Mouse (Mus musculus): ENCODE measurements around the gene Recql5. TPM values are rescaled to one million over a fixed set of nuclear protein-coding genes. Genes with fewer than 3 reads are reported as not detected.
A peak's percentile ranks its signal among the peaks of the same experiment; 100 is the strongest.

The Recql5 gene
- total RNA-seq, 2 experiments from 2014 or later = 17.7 to 23.3 TPM

DNA sequence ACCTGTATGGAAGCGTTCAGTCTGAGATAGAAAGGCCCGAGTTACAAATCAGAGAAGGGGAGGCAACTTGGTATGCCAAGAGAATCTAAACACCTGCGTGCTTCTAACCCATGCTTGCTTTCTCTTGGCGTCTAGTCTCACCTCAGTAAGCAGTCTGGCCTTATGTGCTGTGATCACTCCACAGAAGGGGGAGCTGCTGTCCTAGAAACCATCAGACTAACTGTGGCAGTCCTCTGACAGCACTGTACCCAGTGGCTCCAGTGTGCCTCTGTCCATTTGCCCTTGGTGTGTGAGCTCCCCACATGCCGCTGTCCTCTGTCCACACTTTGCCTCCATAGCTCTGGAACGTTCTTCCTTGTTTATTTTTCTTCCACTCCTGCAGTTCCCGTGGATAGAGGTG lies 8.7 kb upstream of the Recql5 start:
- no peak for ATAC-seq (replicated peaks; ENCODE audit: poor library complexity)

- peak; percentile 90 for ATAC-seq (replicated peaks; ENCODE audit: poor library complexity)
Observed at GRCm38 (mm10) chr11:115939690-115940329, 6.5 kb upstream of the Recql5 start.

DNA sequence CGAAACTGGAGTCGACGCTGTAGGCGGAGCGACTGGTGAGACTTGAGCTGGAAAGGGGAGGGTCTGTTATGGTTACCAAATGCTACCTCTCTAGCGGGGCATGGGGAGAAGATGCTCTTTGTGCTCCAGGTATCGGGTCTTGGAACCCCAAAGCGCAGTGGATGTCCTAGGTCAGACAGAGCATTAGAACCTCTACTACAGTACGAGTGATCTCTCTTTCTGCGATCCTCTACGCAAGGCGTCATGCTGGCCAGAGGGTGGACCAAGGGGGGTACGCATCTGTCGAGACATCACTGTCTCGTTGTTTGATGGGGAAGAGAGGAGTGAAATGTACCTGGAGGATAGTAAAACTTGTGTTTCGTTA lies 452 bp upstream of the Recql5 start:
- ATAC-seq (replicated peaks; ENCODE audit: poor library complexity) = peak; percentile 21

GRCm38 (mm10) chr11:115931235-115931634 lies 2.0 kb downstream of the Recql5 start:
- ATAC-seq (replicated peaks; ENCODE audit: poor library complexity) = no peak

- no peak for ATAC-seq (replicated peaks; ENCODE audit: poor library complexity)
Observed at GRCm38 (mm10) chr11:115929818-115930217, 3.5 kb downstream of the Recql5 start.

GRCm38 (mm10) chr11:115929031-115929430 lies 4.2 kb downstream of the Recql5 start:
- ATAC-seq (replicated peaks; ENCODE audit: poor library complexity) = no peak

DNA sequence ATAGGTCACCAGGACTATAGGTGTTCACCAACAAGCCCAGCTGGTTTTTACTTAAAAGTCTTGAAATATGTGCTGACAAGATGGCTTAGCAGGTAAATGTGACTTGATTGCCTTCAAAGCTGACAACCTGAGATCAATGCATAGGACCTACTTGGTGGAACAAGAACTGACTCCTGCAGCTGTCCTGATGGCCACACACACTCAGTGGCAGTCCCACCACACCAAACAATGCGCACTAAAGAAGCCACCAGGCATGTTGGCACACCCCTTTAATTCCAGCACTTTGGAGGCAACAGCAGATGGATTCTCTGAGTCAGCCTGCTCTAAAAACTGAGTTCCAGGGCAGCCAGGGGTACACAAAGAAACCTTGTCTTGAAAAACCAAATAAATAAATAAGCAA lies 11.3 kb downstream of the Recql5 start:
- no peak for ATAC-seq (replicated peaks; ENCODE audit: poor library complexity)

DNA sequence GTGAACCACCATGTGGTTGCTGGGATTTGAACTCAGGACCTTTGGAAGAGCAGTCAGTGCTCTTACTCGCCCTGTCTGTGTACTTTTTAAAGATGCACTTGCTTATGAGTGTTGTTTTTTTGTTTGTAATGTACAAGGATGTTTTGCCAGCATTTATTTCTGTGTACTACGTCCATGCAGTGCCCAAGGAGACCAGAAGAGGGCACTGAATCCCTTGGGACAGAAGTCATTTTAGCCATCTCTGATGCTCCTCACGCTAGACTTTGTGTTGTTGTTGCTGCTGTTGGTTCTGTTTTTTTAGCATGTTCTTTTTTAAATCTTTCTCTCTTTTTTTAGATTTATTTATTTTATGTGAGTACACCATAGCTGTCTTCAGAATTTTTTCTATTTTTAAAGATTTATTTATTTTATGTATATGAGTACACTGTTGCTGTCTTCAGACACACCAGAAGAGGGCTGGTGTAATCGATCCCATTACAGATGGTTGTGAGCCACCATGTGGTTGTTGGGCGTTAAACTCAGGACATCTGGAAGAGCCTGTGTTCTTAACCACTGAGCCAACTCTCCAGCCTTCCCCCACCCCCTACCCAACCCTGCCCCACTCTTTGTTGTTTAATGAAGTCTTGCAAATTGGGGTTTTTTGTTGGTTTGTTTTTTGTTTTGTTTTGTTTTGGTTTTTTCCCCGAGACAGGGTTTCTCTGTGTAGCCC lies 13.0 kb downstream of the Recql5 start:
- peak; percentile 94 for ATAC-seq (replicated peaks; ENCODE audit: poor library complexity)

DNA sequence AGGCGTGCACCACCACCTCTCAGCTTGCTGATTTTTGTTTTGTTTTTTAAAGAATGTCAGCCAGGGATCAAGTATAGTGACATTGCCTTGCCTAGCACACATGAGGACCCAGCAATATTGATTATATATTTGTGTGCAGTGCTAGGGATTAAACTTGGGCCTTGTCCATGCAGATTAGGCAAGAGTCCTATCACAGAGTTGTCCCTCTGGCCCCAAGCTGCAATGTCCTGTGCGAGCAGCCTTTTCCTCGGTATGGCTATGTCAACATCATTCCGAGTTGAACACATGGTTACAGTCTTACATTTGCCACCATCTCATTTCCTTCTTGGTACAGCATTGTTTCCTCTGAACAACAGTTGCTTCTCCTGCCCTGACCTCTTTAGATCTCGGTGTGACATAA lies 14.2 kb downstream of the Recql5 start:
- no peak for ATAC-seq (replicated peaks; ENCODE audit: poor library complexity)

GRCm38 (mm10) chr11:115918637-115919036 lies 14.6 kb downstream of the Recql5 start:
- no peak for ATAC-seq (replicated peaks; ENCODE audit: poor library complexity)

- ATAC-seq (replicated peaks; ENCODE audit: poor library complexity) = no peak
Observed at GRCm38 (mm10) chr11:115916579-115916978, 16.7 kb downstream of the Recql5 start.

- ATAC-seq (replicated peaks; ENCODE audit: poor library complexity) = peak; percentile 59
Observed at GRCm38 (mm10) chr11:115911632-115912376, 21.5 kb downstream of the Recql5 start, which contains the start of gene Smim6. Gene Smim6, plus strand, starts transcription at chr11:115912017.

- peak; percentile 83 for ATAC-seq (replicated peaks; ENCODE audit: poor library complexity)
Observed at GRCm38 (mm10) chr11:115911134-115911561, 22.1 kb downstream of the Recql5 start.

DNA sequence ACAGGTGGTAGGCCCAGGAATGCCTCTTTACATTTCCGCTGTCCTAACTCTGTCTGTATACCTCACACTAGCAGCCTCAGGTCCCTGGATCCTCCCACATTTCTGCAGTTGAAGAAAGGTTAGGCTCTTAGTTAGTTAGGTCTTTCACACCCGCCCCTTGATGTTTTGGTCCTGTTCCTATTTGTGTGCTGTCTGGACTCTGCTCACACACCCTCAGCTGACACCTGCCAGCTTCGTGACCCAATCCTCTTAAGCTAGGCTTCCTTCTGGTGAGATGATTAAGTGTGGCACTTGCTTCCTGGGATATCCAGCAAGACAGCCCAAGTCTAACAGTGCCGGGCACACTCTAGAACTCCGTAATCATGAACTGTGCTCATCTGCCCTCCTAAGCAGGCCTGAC lies 26.8 kb downstream of the Recql5 start:
- ATAC-seq (replicated peaks; ENCODE audit: poor library complexity) = no peak

GRCm38 (mm10) chr11:115906116-115906515 lies 27.2 kb downstream of the Recql5 start:
- no peak for ATAC-seq (replicated peaks; ENCODE audit: poor library complexity)

DNA sequence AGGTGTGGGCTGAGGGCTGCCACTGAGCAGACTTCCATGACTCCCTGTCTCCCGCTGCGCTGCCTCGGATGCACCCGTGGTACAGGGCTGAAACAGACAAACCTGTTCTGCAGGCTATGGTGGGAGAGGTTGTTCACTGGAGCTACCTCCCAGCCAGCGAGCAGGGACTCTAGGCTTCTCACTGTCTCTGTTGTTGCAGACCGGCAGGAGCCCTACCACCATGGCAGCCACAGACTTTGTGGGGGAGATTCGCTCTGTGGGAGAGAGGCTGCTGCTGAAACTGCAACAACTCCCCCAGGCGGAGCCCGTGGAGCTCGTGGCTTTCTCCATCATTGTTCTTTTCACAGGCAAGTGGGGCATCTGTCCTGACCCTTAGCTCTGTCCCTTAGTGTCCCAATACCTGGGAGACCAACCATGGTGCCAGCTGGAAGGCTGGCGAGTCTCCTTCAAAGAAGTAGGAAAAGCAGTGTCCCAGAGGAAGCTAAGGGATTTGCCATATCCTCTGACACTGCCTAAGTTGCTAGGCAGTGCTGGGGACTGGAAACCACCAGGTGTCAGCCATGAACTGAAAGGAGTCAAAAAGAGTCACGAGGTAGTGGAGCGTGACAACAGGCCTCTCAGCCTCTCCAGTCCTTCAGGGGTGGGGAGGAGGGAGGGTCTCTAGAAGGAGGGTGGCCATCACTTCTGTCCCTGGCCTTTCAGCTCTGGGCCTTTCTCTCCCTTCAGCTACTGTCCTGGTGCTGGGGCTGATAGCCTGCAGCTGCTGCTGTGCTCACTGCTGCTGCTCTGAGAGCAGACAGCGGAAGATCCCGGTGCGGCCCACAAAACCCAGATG lies 28.1 kb downstream of the Recql5 start:
- ATAC-seq (replicated peaks; ENCODE audit: poor library complexity) = no peak

DNA sequence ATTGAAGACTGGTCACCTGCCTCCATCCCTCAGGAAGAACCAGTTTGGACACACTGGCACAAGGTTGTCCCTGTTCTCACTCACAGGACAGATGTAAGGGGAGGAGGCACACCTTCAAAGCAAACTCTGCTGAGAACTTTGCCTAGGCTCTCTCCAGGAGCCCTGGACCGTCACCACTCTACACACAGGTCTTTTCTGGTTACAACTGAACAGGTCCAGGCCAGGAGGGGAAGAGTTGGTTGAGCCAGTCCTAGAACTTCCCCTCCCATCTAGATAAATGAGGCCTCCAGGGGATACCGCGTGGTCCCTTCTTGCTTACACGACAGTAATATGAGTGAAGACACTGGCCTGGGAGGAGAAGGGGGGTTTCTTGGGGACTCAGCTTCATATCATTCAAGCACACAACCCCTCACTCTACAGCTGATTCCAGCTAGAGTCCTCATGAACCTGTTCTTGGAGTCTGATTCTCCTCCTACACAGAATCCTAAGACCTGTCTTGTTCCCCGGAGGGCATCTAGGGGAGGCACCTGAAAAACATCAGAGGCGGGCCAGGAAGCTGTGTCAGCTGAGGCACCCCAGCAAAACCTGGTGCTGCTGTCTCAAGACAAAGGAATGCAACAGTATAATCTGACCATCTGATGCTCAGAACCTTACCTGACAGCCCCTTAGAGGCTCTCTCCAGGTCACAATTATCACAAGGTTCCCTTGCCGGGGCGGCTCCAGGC lies 28.9 kb downstream of the Recql5 start:
- no peak for ATAC-seq (replicated peaks; ENCODE audit: poor library complexity)

- ATAC-seq (replicated peaks; ENCODE audit: poor library complexity) = peak; percentile 37
Observed at GRCm38 (mm10) chr11:115903384-115904230, 29.7 kb downstream of the Recql5 start.

DNA sequence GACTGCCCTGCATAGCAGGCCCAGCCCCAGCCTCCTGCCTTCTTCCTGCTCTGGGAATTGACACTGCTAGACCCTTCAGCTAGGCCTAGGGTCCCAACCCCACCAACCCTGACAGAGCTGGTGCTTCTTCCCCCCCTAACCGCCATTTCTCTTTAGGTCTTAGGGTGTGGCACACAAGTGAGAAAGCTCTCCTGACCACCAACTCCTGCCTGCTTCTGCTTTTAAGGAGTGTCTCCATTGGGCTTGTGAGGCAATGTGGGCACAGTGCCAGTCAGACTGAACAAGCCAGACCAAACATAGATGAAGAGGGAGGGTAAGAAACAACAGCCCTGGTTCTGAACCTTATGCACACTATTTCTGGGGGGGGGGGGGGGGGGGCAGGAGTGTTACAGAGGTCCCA lies 30.4 kb downstream of the Recql5 start:
- peak; percentile 21 for ATAC-seq (replicated peaks; ENCODE audit: poor library complexity)
